Mouse (Mus musculus) liver, embryonic 12.5 days (tissue): ENCODE results near the gene Oxt. TPM values are rescaled to one million over a fixed set of nuclear protein-coding genes. Genes with fewer than 3 reads are reported as not detected.
"Not testable (repeated sequence)": the region's sequence is repeated elsewhere in the genome, so short reads cannot be mapped to it uniquely, and the experiment has no call there.

Experiments used
- ATAC-seq: fragments of 200-750 bp; cut with Nextera tagmentation; 2 replicates; pipeline ENCODE4 v1.8.0; 2017; ENCODE audit warnings: moderate number of reproducible peaks, mild to moderate bottlenecking, moderate library complexity
- H3K27ac ChIP-seq: fragments of 300-500 bp; sonication (generic); 2 replicates; pipeline ENCODE4 v1.5.1; 2016; ENCODE audit warnings: mild to moderate bottlenecking
- H3K27me3 ChIP-seq: fragments of 300-500 bp; sonication (generic); replicated peaks from 2 replicates; pipeline ENCODE4 v1.6.1; 2016; ENCODE audit warnings: mild to moderate bottlenecking, moderate library complexity
- H3K36me3 ChIP-seq: fragments of 300-500 bp; sonication (generic); 2 replicates; pipeline ENCODE4 v1.6.1; 2016; ENCODE audit warnings: mild to moderate bottlenecking, moderate library complexity
- H3K4me1 ChIP-seq: fragments of 300-500 bp; sonication (generic); 2 replicates; pipeline ENCODE4 v1.6.1; 2016
- H3K4me2 ChIP-seq: fragments of 300-500 bp; sonication (generic); 2 replicates; pipeline ENCODE4 v1.6.1; 2016; ENCODE audit warnings: mild to moderate bottlenecking, moderate library complexity
- H3K4me3 ChIP-seq: fragments of 300-500 bp; sonication (generic); 2 replicates; pipeline ENCODE4 v1.5.1; 2016; ENCODE audit warnings: mild to moderate bottlenecking, moderate library complexity
- H3K9ac ChIP-seq: fragments of 300-500 bp; sonication (generic); 2 replicates; pipeline ENCODE4 v1.6.1; 2016; ENCODE audit warnings: mild to moderate bottlenecking, moderate library complexity
- H3K9me3 ChIP-seq: fragments of 300-500 bp; sonication (generic); replicated peaks from 2 replicates; pipeline ENCODE4 v1.6.1; 2016; ENCODE audit warnings: mild to moderate bottlenecking, moderate library complexity
- WGBS: fragments of 180-500 bp; shearing (Covaris S2); methylation state at CpG from one replicate; pipeline ENCODE4 v1.1.7; 2016; ENCODE audit not compliant: insufficient replicate concordance; 5-methylcytosine and 5-hydroxymethylcytosine counted together
- polyA plus RNA-seq: library from polyadenylated mRNA; unstranded; fragments of >200 nt; fragmentation: Nextera tagmentation; extraction: Ambion mirVana; gene quantifications from 2 replicates; pipeline ENCODE4 v1.2.1, GENCODE M21; 2016

Gene Oxt
- polyA plus RNA-seq, 1 experiment from 2014 or later: not detected

DNA sequence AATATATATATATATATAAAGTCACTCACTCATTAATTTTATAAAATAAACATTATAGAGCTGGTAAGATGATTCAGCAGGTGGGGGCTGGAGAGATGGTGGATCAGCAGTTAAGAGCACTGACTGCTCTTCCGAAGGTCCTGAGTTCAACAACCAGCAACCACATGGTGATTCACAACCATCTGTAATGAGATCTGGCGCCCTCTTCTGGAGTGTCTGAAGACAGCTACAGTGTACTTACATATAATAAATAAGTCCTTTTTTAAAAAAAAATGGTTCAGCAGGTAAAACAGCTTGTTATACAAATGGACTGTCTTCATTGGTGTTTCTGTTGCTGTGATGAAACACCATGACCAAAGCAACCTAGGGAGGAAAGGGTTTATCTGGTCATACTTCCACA lies 18.0 kb upstream of the Oxt start:
- Histone ChIP-seq H3K36me3 (peaks cover 46% of the 10 kb centered on the region), H3K4me3 (no peak overlapping the region), H3K27me3 (no peaks in the 10 kb centered on the region), H3K9me3 (no peaks in the 10 kb centered on the region), H3K27ac (no peak overlapping the region), H3K4me1 (peaks cover 8% of the 10 kb centered on the region), H3K9ac (no peak overlapping the region), H3K4me2 (no peak overlapping the region)
- WGBS: 59% methylated on average over 2 of the region's 2 CpGs
- ATAC-seq: no peak

DNA sequence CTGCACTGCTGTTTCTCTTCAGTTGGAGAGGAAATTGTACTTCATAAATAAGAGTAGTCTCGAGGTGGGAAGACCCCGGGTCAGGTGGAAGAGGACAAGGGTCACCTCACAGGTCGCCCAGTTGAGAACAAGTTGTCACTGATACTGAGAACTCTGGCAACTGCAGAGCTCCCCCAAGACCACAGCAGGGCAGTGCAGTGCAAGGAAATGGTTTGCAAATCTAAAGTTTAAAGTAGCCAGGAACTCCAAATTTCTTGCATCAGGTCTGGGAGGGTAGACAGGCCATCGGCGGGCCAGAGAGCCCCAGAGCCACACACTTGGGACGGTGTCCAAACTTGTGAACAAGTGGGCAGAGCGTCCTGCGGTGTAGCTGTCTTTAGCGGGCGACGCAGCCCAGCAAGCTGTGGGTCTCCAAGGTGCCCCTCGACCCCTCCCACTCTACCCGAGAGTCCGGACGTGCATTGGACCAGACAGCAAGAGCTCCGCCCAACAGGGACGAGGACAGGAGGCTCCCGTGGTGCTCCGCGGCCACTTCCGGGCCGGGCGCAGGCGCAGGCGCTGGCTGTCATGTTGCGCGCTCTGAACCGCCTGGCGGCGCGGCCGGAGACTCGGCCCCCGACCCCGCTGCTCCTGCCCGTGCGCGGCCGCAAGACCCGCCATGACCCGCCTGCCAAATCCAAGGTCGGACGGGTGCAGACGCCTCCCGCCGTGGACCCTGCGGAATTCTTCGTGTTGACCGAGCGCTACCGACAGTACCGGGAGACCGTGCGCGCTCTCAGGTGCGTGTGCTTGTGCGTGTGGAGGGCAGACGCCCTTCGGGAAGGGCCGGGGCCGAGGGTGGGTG lies 12.5 kb upstream of the Oxt start, which contains the start of gene Mrps26:
Gene Mrps26 (plus strand): TSS at position 531 of the 844 bp plus-strand sequence.
- Histone ChIP-seq H3K27me3 (no peaks in the 10 kb centered on the region), H3K4me3 (peak within 1 kb of the TSS; percentile 93), H3K36me3 (peaks cover 27% of the 10 kb centered on the region), H3K9ac (peak within 1 kb of the TSS; percentile 89), H3K4me1 (peaks cover 24% of the 10 kb centered on the region), H3K27ac (peak within 1 kb of the TSS; percentile 73), H3K9me3 (no peaks in the 10 kb centered on the region), H3K4me2 (peak within 1 kb of the TSS; percentile 94)
- WGBS: under 1% methylated on average over 61 of the region's 61 CpGs
- ATAC-seq: peak; percentile 98

- Histone ChIP-seq H3K4me2 (peak overlapping the region; percentile 94), H3K36me3 (peaks cover 25% of the 10 kb centered on the region), H3K27ac (peak overlapping the region; percentile 73; the same call in 1 of the 2 replicates), H3K27me3 (no peaks in the 10 kb centered on the region), H3K4me1 (peaks cover 24% of the 10 kb centered on the region), H3K4me3 (peak overlapping the region; percentile 93), H3K9ac (peak overlapping the region; percentile 89), H3K9me3 (no peaks in the 10 kb centered on the region)
- WGBS: under 1% methylated on average over 23 of the region's 23 CpGs
- no peak for ATAC-seq
These were observed 11.9 kb upstream of the Oxt start for GRCm38 (mm10) chr2:130564063-130564462.

GRCm38 (mm10) chr2:130564983-130565382 lies 11.0 kb upstream of the Oxt start:
- no peak overlapping the region for H3K27ac ChIP-seq
- no peaks in the 10 kb centered on the region for H3K9me3 ChIP-seq
- no peaks in the 10 kb centered on the region for H3K27me3 ChIP-seq
- WGBS: 81% methylated on average over 8 of the region's 8 CpGs
- ATAC-seq: no peak
- H3K4me1 ChIP-seq: peaks cover 24% of the 10 kb centered on the region
- peak overlapping the region; percentile 93 for H3K4me3 ChIP-seq
- H3K4me2 ChIP-seq: peak overlapping the region; percentile 94
- peaks cover 25% of the 10 kb centered on the region for H3K36me3 ChIP-seq
- peak overlapping the region; percentile 89 for H3K9ac ChIP-seq

- WGBS: 85% methylated on average over 4 of the region's 4 CpGs
- Histone ChIP-seq H3K4me3 (no peak overlapping the region), H3K9me3 (no peaks in the 10 kb centered on the region), H3K27me3 (peaks cover 16% of the 10 kb centered on the region), H3K27ac (no peak overlapping the region), H3K36me3 (peaks cover 25% of the 10 kb centered on the region), H3K4me1 (peaks cover 12% of the 10 kb centered on the region), H3K4me2 (no peak overlapping the region), H3K9ac (no peak overlapping the region)
- ATAC-seq: no peak
These were observed 7.1 kb upstream of the Oxt start for GRCm38 (mm10) chr2:130568921-130569320.

GRCm38 (mm10) chr2:130569926-130570325 lies 6.0 kb upstream of the Oxt start:
- Histone ChIP-seq H3K9ac (no peak overlapping the region), H3K27ac (no peak overlapping the region), H3K4me1 (peaks cover 3% of the 10 kb centered on the region), H3K4me3 (no peak overlapping the region), H3K4me2 (no peak overlapping the region), H3K27me3 (peaks cover 24% of the 10 kb centered on the region), H3K9me3 (no peaks in the 10 kb centered on the region), H3K36me3 (peaks cover 23% of the 10 kb centered on the region)
- ATAC-seq: no peak

DNA sequence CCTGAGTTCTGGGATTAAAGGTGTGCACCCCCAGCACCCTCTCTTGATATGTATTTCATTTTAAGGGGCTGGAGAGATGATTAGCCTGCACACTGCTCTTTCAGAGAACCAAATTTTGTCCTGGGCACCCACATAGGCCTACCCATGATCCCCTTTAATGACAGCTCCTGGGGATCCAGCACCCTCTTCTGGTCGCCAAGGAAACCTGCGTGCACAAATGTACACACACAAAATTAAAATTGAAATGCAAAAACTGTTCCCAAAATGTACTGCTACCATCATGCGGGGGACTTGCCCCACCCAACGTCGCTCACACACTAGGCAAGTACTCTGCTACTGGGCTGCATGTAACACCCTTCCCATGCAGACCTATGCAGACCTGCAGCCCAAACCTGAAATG lies 1.0 kb upstream of the Oxt start:
- no peak overlapping the region for H3K27ac ChIP-seq
- WGBS: 68% methylated on average over 5 of the region's 5 CpGs
- H3K4me3 ChIP-seq: no peak overlapping the region
- ATAC-seq: no peak
- peaks cover 75% of the 10 kb centered on the region for H3K27me3 ChIP-seq
- peaks cover 16% of the 10 kb centered on the region for H3K4me1 ChIP-seq
- H3K9ac ChIP-seq: no peak overlapping the region
- no peak overlapping the region for H3K4me2 ChIP-seq
- H3K9me3 ChIP-seq: no peaks in the 10 kb centered on the region
- H3K36me3 ChIP-seq: no peaks in the 10 kb centered on the region

- not testable (repeated sequence) for H3K9ac ChIP-seq, ATAC-seq, H3K36me3 ChIP-seq, H3K9me3 ChIP-seq, H3K27ac ChIP-seq
- H3K4me2 ChIP-seq: peak overlapping the region; percentile 40
- WGBS: 8% methylated on average over 32 of the region's 32 CpGs
- peaks cover 91% of the 10 kb centered on the region for H3K27me3 ChIP-seq
- peak overlapping the region; percentile 24 for H3K4me3 ChIP-seq
- H3K4me1 ChIP-seq: peaks cover 25% of the 10 kb centered on the region
These were observed 591 bp downstream of the Oxt start for GRCm38 (mm10) chr2:130576564-130576963.

GRCm38 (mm10) chr2:130577021-130577420 lies 1.0 kb downstream of the Oxt start:
- Histone ChIP-seq H3K4me1 (peaks cover 25% of the 10 kb centered on the region), H3K27me3 (peaks cover 95% of the 10 kb centered on the region), H3K36me3 (no peaks in the 10 kb centered on the region), H3K4me3 (no peak overlapping the region), H3K9me3 (no peaks in the 10 kb centered on the region), H3K27ac (no peak overlapping the region), H3K4me2 (peak overlapping the region; percentile 39; the same call in 1 of the 2 replicates), H3K9ac (no peak overlapping the region)
- no peak for ATAC-seq
- 13% methylated on average over 9 of the region's 9 CpGs for WGBS

GRCm38 (mm10) chr2:130577632-130578031 lies 1.7 kb downstream of the Oxt start:
- peak overlapping the region; percentile 39 for H3K4me2 ChIP-seq
- 4% methylated on average over 12 of the region's 12 CpGs for WGBS
- peak overlapping the region; percentile 16 for H3K4me3 ChIP-seq
- peak; percentile 52 for ATAC-seq
- H3K27ac ChIP-seq: no peak overlapping the region
- peaks cover 25% of the 10 kb centered on the region for H3K4me1 ChIP-seq
- no peak overlapping the region for H3K9ac ChIP-seq
- peaks cover 98% of the 10 kb centered on the region for H3K27me3 ChIP-seq
- H3K36me3 ChIP-seq: no peaks in the 10 kb centered on the region
- no peaks in the 10 kb centered on the region for H3K9me3 ChIP-seq

- no peak for ATAC-seq
- H3K27me3 ChIP-seq: peaks cover 99% of the 10 kb centered on the region
- no peak overlapping the region for H3K9ac ChIP-seq
- H3K27ac ChIP-seq: no peak overlapping the region
- H3K36me3 ChIP-seq: no peaks in the 10 kb centered on the region
- H3K4me2 ChIP-seq: no peak overlapping the region
- H3K4me1 ChIP-seq: peaks cover 25% of the 10 kb centered on the region
- WGBS: 9% methylated on average over 11 of the region's 11 CpGs
- H3K9me3 ChIP-seq: no peaks in the 10 kb centered on the region
- no peak overlapping the region for H3K4me3 ChIP-seq
These were observed 2.2 kb downstream of the Oxt start for GRCm38 (mm10) chr2:130578148-130578547.

DNA sequence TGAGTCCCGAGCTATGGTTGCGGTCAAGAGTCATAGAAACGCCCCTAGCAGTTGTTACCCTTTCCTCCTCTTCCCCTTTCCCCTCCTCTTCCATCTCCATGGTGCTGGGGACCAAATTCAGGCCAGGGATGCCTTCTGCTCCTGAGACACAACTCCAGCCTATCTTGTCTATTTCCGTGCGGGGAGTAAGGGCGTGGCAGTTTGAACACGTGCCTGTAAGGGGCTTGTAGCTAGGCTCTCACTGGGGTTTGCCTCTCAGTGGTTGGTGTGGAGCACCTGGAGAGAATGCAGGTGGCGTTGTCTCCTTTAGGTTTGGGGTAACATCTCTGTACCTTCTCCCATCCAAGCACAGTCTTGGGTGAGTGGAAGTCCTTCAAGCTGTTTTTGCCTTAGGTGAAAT lies 3.8 kb downstream of the Oxt start:
- H3K27me3 ChIP-seq: peaks cover 100% of the 10 kb centered on the region
- WGBS: 8% methylated on average over 8 of the region's 8 CpGs
- H3K9ac ChIP-seq: no peak overlapping the region
- no peaks in the 10 kb centered on the region for H3K36me3 ChIP-seq
- no peaks in the 10 kb centered on the region for H3K9me3 ChIP-seq
- no peak overlapping the region for H3K4me2 ChIP-seq
- no peak overlapping the region for H3K27ac ChIP-seq
- no peak overlapping the region for H3K4me3 ChIP-seq
- H3K4me1 ChIP-seq: peaks cover 25% of the 10 kb centered on the region
- no peak for ATAC-seq
